Mouse (Mus musculus) erythroblast, adult 5-6 weeks (primary cell): ENCODE measurements around the gene Emilin2. TPM values are rescaled to one million over a fixed set of nuclear protein-coding genes. Genes with fewer than 3 reads are reported as not detected.

Source experiments
- ATAC-seq: replicated peaks from 2 replicates; pipeline ENCODE4 v1.8.0; 2016; ENCODE audit warnings: moderate number of reproducible peaks, mild to moderate bottlenecking, moderate TSS enrichment, inconsistent platforms; ENCODE audit not compliant: poor library complexity, low FRiP score, severe bottlenecking
- total RNA-seq, 2 experiments: library from RNA; stranded (forward) in 1 of 2; stranded (reverse) in 1 of 2; fragments of 150-400 nt in 1 of 2; fragments of 200-764, 138-1000 nt in 1 of 2; gene quantifications; 2 replicates each; pipeline versions ENCODE4 v1.2.3 to v1.2.4; 2015 to 2017; ENCODE audit warnings: low replicate concordance in 2 of 2

The Emilin2 gene
- total RNA-seq, 2 experiments from 2014 or later = 100 to 129 TPM

- ATAC-seq = peak; percentile 64
Observed at GRCm38 (mm10) chr17:71211962-71212646, 99.7 kb downstream of the Emilin2 start.

- no peak for ATAC-seq
Observed at GRCm38 (mm10) chr17:71209936-71210335, 101.8 kb downstream of the Emilin2 start.

- no peak for ATAC-seq
Observed at GRCm38 (mm10) chr17:71208921-71209320, 102.9 kb downstream of the Emilin2 start.

GRCm38 (mm10) chr17:71208376-71208775 lies 103.4 kb downstream of the Emilin2 start:
- ATAC-seq = no peak

GRCm38 (mm10) chr17:71207268-71207667 lies 104.5 kb downstream of the Emilin2 start:
- ATAC-seq = no peak

GRCm38 (mm10) chr17:71206136-71206893 lies 105.5 kb downstream of the Emilin2 start:
- ATAC-seq = peak; percentile 56

- peak; percentile 23 for ATAC-seq
Observed at GRCm38 (mm10) chr17:71204809-71205091, 107.0 kb downstream of the Emilin2 start.

- peak; percentile 91 for ATAC-seq
Observed at GRCm38 (mm10) chr17:71203998-71204808, 107.6 kb downstream of the Emilin2 start.

Other genes with a start within 250 kb of the Emilin2 start
- gene Lpin2, start 129.4 kb downstream of the Emilin2 start, total RNA-seq (2015; ENCODE audit: low replicate concordance) = 751 and 838 TPM in 2 replicates
- gene Lpin2, start 129.4 kb downstream of the Emilin2 start, total RNA-seq (2017; ENCODE audit: low replicate concordance) = 1,646 and 2,072 TPM in 2 replicates
- gene Gm4707, start 147.9 kb upstream of the Emilin2 start, total RNA-seq (2015; ENCODE audit: low replicate concordance) = 1.9 TPM in 1 of 2 replicates, not detected in the other
- 1.3 and 1.4 TPM in 2 replicates for gene Gm4707, start 147.9 kb upstream of the Emilin2 start, total RNA-seq (2017; ENCODE audit: low replicate concordance)
- 49.4 and 60.6 TPM in 2 replicates for gene Smchd1, start 163.4 kb upstream of the Emilin2 start, total RNA-seq (2015; ENCODE audit: low replicate concordance)
- gene Smchd1, start 163.4 kb upstream of the Emilin2 start, total RNA-seq (2017; ENCODE audit: low replicate concordance) = 51.0 and 65.6 TPM in 2 replicates
- 29.5 and 32.9 TPM in 2 replicates for gene Ndc80, start 214.9 kb upstream of the Emilin2 start, total RNA-seq (2015; ENCODE audit: low replicate concordance)
- gene Ndc80, start 214.9 kb upstream of the Emilin2 start, total RNA-seq (2017; ENCODE audit: low replicate concordance) = 39.2 and 56.2 TPM in 2 replicates
- not detected in 2 replicates for gene Spdya, start 240.1 kb upstream of the Emilin2 start, total RNA-seq (2015; ENCODE audit: low replicate concordance)
- gene Spdya, start 240.1 kb upstream of the Emilin2 start, total RNA-seq (2017; ENCODE audit: low replicate concordance) = not detected in 2 replicates